Mouse (Mus musculus): ENCODE data around the gene Selenbp2.

DNA sequence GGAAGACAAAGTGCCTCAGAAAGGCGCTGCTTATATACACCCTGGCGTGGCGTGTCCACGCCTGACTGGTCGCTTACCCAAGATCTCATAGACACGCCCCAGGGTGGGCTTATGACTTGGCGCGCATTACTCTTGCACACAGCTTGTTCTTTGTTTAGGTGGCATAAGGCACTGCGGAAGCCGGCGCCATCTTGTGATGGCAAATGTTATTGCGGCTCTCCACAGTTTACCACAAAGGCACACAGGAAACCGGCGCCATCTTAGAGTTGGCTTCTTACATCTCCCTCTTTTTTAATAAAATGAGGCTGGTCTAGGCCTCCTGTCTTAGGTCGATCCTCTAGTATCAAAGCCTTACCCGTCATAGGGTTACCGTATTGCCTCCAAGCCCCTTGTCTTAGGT lies 52.3 kb downstream of the Selenbp2 start:
- TF ChIP-seq EP300 (IDR thresholded peaks at IDR 0.05; ENCODE audit: low read depth) (no peak), CTCF (IDR thresholded peaks at IDR 0.05; ENCODE audit: low read depth) (no peak)

Data from heart, postnatal 0 days (tissue).